ENCODE assay signal across 13 mouse cellular contexts in genomic region chr10:72352810-72353209, GRCm38 (mm10).
"Had no signal": no experiment of that assay in that cellular context is flagged by ENCODE, and none has a peak within 500 bp of the region (broad histone marks: within the 10 kb centered on the region; RNA-seq: fewer than 3 reads in every experiment).

No protein-coding gene starts in this region.

- DNase-seq: cerebellum, adult 8-10 months; cerebellum, adult 9-10 months; cerebellum, adult 9-11 months; cerebellum, postnatal 36 days; embryo, embryonic 11 days; gastrocnemius, adult 2 months; gastrocnemius, postnatal 10 days; gastrocnemius, postnatal 14 days; gastrocnemius, postnatal 25 days; gastrocnemius, postnatal 36 days; heart, adult 11 months; heart, adult 18-20 months; heart, adult 2 months had no signal
